Mouse (Mus musculus) kidney, postnatal 36 days (tissue): ENCODE measurements around the gene Prss3.
"Not testable (repeated sequence)": the region's sequence is repeated elsewhere in the genome, so short reads cannot be mapped to it uniquely, and the experiment has no call there.

Experiments used
- DNase-seq, 2 experiments: peaks; one replicate each; pipeline ENCODE4 v3.0.0; 2021 to 2022; ENCODE audit warnings: mixed read lengths in 2 of 2

Gene Prss3

GRCm38 (mm10) chr6:41377578-41377977 is at the start of gene Prss3:
Gene Prss3 (minus strand): TSS chr6:41377678.
- not testable (repeated sequence) for DNase-seq

- DNase-seq: not testable (repeated sequence)
These were observed 14.6 kb upstream of the Prss3 start, which contains the start of gene Gm5771 for GRCm38 (mm10) chr6:41392056-41392455. Gene Gm5771 (plus strand): TSS chr6:41392356.

DNA sequence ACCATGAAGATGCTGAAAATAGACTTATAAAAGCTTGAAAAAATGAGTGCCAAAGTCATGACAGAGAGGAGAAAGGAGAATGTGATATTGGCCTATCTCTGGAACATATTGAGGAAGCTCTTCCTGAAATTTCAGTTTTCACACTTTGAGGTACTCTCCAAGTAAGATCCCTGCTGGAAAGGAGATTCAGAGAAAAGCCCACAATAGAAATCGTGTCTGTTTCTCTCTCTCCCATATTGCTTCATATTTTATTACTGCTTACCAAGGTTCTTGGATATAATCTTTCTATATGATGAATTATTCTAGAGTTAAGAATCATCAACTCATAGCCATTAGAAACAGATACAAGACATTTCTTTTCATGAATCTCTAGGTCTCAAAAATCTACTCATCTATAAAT is 14.2 kb upstream of the Prss3 start:
- DNase-seq: not testable (repeated sequence)

GRCm38 (mm10) chr6:41386781-41387180 is 9.3 kb upstream of the Prss3 start:
- no peak for DNase-seq

DNA sequence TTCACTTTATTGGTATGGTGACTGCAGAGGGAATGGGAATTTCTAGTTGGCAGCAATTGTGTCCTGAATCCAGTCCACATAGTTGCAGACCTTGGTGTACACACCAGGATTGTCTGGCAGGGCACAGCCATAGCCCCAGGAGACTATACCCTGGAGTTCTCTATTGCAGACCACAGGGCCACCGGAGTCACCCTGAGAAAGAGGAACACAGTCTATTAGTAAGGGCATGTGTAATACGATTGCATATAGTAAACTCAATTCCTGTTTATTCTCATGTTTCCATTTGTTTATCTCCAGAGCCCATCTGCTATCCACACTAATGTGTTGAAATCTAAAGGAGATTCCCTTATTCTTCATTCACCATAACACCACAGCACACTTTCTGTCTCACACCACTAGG is 3.7 kb downstream of the Prss3 start:
- DNase-seq: not testable (repeated sequence)

GRCm38 (mm10) chr6:41353932-41354331 is 23.5 kb downstream of the Prss3 start, which contains the start of gene Try10:
Gene Try10 (plus strand): TSS chr6:41354105.
- no peak for DNase-seq
